Mouse (Mus musculus) olfactory bulb, adult 2 months (tissue): ENCODE measurements around the gene Gm10840.

Experiments
- CTCF ChIP-seq: fragments of 200-500 bp; IDR thresholded peaks from 2 replicates; pipeline ENCODE4 v1.5.1; 2012; ENCODE audit warnings: low read depth, mild to moderate bottlenecking, low read length, moderate library complexity; ENCODE audit not compliant: insufficient read depth
- POLR2A ChIP-seq: fragments of 200-500 bp; IDR thresholded peaks from 2 replicates; pipeline ENCODE4 v1.6.1; 2012; ENCODE audit warnings: mild to moderate bottlenecking, low read depth, low read length, moderate library complexity; ENCODE audit not compliant: insufficient read depth

DNA sequence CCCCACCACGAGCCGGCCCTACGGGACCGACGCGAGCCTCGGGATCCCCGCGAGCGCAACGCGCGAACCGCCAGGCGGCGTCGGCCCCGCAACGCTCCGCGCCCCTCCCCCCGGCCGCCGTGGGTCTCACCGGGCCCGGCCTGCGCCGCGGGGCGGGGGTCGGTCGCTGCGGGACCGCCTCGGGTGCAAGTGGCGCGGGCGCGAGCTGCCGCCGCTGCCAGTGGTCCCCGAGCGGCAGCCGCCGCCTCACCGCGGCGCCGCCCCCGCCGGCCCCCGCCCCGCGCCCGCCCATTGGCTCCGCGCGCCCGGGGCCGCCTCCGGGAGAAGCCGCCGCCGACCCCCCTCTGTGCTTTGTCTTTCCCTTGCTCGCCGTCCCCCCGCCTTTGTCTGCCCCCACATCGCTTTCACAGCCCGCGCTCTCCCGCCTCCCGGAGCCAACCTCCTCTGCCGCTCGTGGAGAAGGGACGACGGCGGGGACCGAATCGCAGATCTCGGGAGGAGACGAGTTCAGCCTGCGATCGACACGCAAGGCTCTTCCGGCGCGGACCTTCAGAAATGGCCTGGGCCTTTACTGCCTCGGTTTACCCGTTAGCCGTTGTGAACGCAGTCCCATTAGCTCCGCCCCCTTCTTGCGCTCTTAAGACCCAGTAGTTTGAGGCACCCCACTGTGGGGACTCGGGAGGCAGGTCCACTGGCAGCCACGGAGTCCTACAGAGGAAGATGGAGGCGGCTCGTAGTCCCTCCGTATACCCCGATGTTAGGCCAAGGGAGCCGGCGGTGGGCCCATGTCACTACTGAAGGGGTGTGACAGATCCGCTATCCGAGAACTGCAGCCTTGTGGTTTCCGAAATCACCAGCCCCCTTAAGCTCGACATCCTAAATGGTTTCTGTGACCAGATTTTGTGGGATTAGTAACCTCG lies 469 bp upstream of the Gm10840 start:
- TF ChIP-seq POLR2A (peak; percentile 82), CTCF (no peak)
